Mouse (Mus musculus): ENCODE results near the gene Hyou1.

DNA sequence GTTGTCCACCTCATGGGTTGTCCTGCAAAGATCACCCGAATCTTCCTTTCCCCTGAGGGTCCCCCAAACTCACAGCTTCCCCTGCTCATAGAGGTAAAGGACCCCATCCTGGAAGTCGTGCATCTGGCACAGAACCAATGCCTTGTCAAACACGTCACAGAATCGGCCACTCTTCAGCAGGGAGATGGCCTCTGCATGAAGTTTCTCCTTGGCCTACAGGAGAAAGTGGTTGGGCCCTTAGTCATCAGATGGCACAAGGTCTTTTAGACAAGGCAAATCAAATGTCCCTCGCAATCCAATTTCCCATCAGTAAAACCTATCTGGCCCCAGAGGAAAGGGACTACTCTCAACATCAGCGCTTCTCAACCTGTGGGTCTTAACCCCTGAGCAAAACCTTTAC, 26.1 kb upstream of the Hyou1 start:
- no peak for TF ChIP-seq POLR2A (IDR thresholded peaks at IDR 0.05; ENCODE audit: borderline replicate concordance, extremely low read depth, low read depth, low read length)
- TF ChIP-seq CTCF (IDR thresholded peaks at IDR 0.05; ENCODE audit: insufficient read depth, low read length): no peak

Measured in lung, adult 2 months (tissue).